Mouse (Mus musculus): ENCODE data around the gene Sec16a. TPM values are rescaled to one million over a fixed set of nuclear protein-coding genes. Genes with fewer than 3 reads are reported as not detected.
"Not testable (repeated sequence)": the region's sequence is repeated elsewhere in the genome, so short reads cannot be mapped to it uniquely, and the experiment has no call there.

Gene Sec16a
- total RNA-seq, 2 experiments from 2014 or later = 38.2 to 45.5 TPM

GRCm38 (mm10) chr2:26401023-26401422, 44.0 kb downstream of the Sec16a start:
- intact Hi-C loops (cut with DNase I) = no loop called here
- no peak for DNase-seq

GRCm38 (mm10) chr2:26400296-26400695, 44.7 kb downstream of the Sec16a start:
- no peak for DNase-seq
- intact Hi-C loops (cut with DNase I) = no loop called here

- intact Hi-C loops (cut with DNase I) = no loop called here
- DNase-seq = peak; percentile 71 to 78
Observed at GRCm38 (mm10) chr2:26399647-26400046, 45.4 kb downstream of the Sec16a start.

- intact Hi-C loops (cut with DNase I) = no loop called here
Observed at GRCm38 (mm10) chr2:26398978-26399377, 46.0 kb downstream of the Sec16a start.

GRCm38 (mm10) chr2:26391617-26392016, 53.4 kb downstream of the Sec16a start:
- no peak for DNase-seq
- intact Hi-C loops (cut with DNase I) = no loop called here

More at GRCm38 (mm10) chr2:26398978-26399377, 46.0 kb downstream of the Sec16a start:
- peak; percentile 47 for DNase-seq

- DNase-seq = no peak
- intact Hi-C loops (cut with DNase I) = no loop called here
Observed at GRCm38 (mm10) chr2:26390954-26391353, 54.1 kb downstream of the Sec16a start.

GRCm38 (mm10) chr2:26389154-26389690, 55.8 kb downstream of the Sec16a start, which contains the start of the genes Entr1 and Pmpca:
TSS of gene Entr1 (minus strand) at chr2:26389316.
TSS of gene Pmpca (plus strand) at chr2:26389339.
- intact Hi-C loops (cut with DNase I) = no loop called here

GRCm38 (mm10) chr2:26388682-26389153, 56.3 kb downstream of the Sec16a start:
- DNase-seq = no peak

More at GRCm38 (mm10) chr2:26389154-26389690, 55.8 kb downstream of the Sec16a start, which contains the start of the genes Entr1 and Pmpca:
- DNase-seq = peak; percentile 90 to 91

GRCm38 (mm10) chr2:26387713-26388112, 57.3 kb downstream of the Sec16a start:
- no peak for DNase-seq
- intact Hi-C loops (cut with DNase I) = no loop called here

More at GRCm38 (mm10) chr2:26388682-26389153, 56.3 kb downstream of the Sec16a start:
- intact Hi-C loops (cut with DNase I) = no loop called here

GRCm38 (mm10) chr2:26380871-26381270, 64.1 kb downstream of the Sec16a start:
- DNase-seq; intact Hi-C loops (cut with DNase I): not testable (repeated sequence)

- intact Hi-C loops (cut with DNase I) = no loop called here
- peak; percentile 85 to 89 for DNase-seq
Observed at GRCm38 (mm10) chr2:26380131-26380771, 64.8 kb downstream of the Sec16a start, which contains the start of gene Snapc4. TSS of gene Snapc4 (minus strand) at chr2:26380653.

- intact Hi-C loops (cut with DNase I) = no loop called here
- no peak for DNase-seq
Observed at GRCm38 (mm10) chr2:26372396-26372795, 72.6 kb downstream of the Sec16a start.

GRCm38 (mm10) chr2:26368572-26368971, 76.4 kb downstream of the Sec16a start:
- peak; percentile 78 to 83 for DNase-seq
- intact Hi-C loops (cut with DNase I) = no loop called here

- intact Hi-C loops (cut with DNase I) = no loop called here
Observed at GRCm38 (mm10) chr2:26367911-26368310, 77.1 kb downstream of the Sec16a start.

GRCm38 (mm10) chr2:26364738-26365465, 80.1 kb downstream of the Sec16a start:
- DNase-seq = peak; percentile 86 to 88
- intact Hi-C loops (cut with DNase I) = no loop called here

More at GRCm38 (mm10) chr2:26367911-26368310, 77.1 kb downstream of the Sec16a start:
- no peak for DNase-seq

GRCm38 (mm10) chr2:26363481-26363880, 81.5 kb downstream of the Sec16a start:
- intact Hi-C loops (cut with DNase I) = no loop called here
- DNase-seq = no peak

- intact Hi-C loops (cut with DNase I) = no loop called here
Observed at GRCm38 (mm10) chr2:26362991-26363390, 82.0 kb downstream of the Sec16a start.

GRCm38 (mm10) chr2:26360772-26361171, 84.2 kb downstream of the Sec16a start, which contains the start of gene Card9:
TSS of gene Card9 (minus strand) at chr2:26360918.
- intact Hi-C loops (cut with DNase I) = no loop called here
- peak in 1 of 2 experiments; percentile 25 for DNase-seq

More at GRCm38 (mm10) chr2:26362991-26363390, 82.0 kb downstream of the Sec16a start:
- DNase-seq = no peak

GRCm38 (mm10) chr2:26359983-26360382, 85.0 kb downstream of the Sec16a start:
- DNase-seq = peak in 1 of 2 experiments; percentile 72
- intact Hi-C loops (cut with DNase I) = no loop called here
